Mouse (Mus musculus): ENCODE data around the gene Gprc6a. TPM values are rescaled to one million over a fixed set of nuclear protein-coding genes. Genes with fewer than 3 reads are reported as not detected.

Gene Gprc6a
- not detected for total RNA-seq (2021)
- long read RNA-seq, experiment 1: 0 reads
- long read RNA-seq, experiment 2: 0 reads

DNA sequence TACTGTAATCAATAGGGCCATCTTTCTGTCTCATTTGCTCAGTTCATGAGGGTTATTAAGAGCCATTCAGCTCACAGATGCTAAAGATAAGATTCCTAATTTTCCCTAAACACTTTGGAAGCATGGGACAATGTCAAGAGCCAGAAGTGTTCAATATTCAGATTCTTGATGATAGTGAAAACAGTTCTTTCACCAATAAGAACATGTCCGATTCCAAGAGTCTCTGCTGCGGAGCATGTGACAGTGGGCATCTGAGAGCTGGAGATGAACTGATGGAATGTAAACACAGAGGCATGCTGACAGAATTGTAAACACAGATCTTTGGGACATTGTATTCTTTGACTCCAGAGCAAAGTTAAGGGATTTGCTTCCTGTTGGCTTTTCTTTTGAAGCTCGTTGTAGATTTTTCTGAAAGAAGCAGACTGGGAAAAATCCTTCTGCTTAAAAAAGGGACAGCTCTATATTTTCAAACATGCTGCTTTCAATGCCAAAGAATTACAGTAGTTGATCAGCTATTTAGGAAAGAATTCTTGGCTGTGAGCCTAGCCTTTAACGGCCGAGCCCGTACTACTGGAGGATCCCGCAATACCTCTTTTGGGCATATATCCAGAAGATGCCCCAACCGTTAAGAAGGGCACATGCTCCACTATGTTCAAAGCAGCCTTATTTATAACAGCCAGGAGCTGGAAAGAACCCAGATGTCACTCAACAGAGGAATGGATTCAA is at the start of gene Gprc6a:
Gene Gprc6a, minus strand, starts transcription at position 51 of the 726 bp plus-strand sequence.
- no peak for DNase-seq (ENCODE audit: low spot score in 2 of 2)

- no peak for DNase-seq (ENCODE audit: low spot score in 2 of 2)
Measured at GRCm38 (mm10) chr10:51678251-51678639, 47.0 kb upstream of the Gprc6a start.

DNA sequence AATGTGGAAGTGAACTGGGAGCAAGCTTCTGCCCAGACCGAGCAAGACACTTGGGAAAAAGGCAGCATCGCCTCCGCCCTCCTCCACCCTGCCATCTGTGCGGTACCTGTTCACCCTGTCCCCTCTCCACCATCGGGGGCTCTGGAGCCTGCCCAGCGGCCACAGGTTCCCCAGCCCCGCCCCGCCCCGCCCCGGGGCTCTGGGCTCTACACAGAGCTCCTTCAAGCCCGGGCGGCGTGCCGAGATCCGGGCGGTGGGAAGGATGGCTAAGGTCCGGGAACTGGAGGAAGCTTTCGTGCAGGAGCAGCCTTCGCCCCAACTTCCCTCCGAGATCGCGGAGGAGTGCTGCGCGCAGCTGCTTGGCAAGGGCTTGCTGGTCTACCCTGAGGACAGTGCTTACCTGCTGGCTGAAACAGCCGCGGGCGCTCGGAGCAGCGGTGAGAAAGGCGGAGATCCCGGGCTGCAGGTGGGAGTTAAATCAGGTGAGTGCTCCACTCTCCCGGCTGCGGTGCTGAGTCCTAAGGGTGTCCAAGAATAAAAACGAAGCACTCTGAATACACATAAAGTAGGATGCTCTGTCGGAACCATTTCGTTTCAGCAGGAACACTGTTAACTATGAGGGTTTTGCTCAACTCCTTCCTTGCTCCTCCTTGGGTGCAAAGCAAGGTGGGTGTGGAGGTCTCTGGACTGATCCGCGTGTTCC is 46.4 kb upstream of the Gprc6a start, which contains the start of gene Rfx6:
Gene Rfx6, plus strand, starts transcription at position 209 of the 703 bp plus-strand sequence.
- DNase-seq (ENCODE audit: low spot score in 2 of 2): peak in 1 of 2 experiments; percentile 22

DNA sequence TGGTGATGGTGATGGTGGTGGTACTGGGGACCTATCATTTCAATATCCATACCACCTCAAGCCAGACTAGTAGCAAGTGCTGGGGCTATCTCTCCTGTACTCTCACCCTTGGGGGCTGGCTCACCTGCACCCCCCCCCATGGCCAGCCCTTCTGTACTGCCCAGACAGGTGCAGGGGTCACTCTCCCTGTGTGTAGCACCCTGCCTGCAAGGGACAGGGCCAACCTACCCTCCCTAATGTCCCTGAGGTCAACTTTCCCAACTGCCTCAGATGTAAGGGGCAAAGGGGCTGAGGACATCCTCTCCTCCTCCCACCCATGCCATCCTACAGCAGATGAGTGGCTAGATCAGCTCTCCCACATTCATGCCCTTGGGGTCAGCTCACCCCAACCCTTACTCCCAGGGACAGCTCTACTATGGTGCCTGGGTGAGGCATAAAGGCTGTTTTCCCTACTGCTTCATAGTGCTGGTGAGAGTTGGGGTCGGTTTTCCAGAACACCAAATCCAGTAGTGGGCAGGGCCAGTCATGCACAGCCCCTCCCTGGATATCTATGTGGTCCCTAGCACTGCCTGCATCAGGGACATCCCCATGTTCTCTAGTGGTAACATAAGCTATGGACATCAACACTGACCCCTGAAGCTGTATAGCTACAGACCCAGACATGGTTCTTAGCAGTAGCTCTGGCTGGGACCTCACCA is 41.0 kb upstream of the Gprc6a start:
- no peak for DNase-seq (ENCODE audit: low spot score in 2 of 2)

DNA sequence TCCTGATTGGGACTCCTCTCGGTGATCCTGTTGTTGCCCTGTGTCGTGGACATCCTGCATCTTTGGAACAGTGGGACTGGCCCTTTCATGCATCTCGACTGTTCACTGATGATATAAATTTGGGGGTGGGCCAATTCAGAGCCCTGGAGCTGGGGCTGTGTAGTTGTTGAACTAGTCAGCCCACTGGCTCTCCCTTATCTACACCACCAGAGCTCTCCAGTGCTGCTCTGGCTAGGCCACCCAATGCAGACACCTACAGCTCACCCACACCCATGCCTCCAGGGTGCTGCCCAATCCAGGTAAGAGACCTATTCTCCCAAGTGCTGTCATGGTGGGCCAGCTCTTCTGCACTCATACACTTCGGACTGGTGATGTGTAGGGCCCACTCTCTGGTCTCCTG is 40.3 kb upstream of the Gprc6a start:
- DNase-seq (ENCODE audit: low spot score in 2 of 2): no peak

DNA sequence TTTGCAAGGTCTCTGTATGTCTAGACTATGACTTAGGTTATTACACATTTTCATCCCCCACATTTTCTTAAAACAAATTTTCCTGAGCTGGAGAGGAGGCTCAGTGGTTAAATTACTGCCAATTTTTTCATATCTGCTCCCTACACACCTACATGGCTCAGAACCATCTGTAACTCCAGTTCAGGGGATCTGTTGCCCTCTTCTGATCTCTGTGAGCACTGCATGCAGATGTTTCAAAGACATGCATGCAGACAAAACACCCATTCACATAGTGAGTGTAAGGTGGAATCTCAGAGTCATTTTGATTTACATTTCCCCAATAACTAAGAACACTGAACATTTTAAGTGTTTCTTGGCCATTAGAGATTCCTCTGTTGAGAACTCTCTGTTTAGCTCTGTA is 38.1 kb upstream of the Gprc6a start:
- peak in 1 of 2 experiments; percentile 7 for DNase-seq (ENCODE audit: low spot score in 2 of 2)

DNA sequence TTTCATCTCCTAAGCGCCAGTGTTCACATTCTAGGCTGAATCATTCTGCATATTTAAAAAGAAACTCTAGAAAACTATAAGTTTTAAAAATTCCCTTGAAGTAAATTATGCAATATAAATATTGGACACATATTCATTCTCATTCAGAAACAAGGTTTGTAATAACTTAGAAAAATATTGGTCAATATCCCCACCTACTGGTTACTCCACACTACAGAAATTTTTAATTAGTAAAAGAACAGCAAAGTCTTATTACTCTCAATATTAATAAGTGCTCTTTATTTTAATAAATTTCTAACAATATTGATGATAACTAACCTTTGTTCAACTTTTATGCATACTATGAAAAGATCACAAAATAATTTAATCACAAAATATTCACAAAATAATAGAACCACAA is 26.1 kb upstream of the Gprc6a start:
- DNase-seq (ENCODE audit: low spot score in 2 of 2): no peak

DNA sequence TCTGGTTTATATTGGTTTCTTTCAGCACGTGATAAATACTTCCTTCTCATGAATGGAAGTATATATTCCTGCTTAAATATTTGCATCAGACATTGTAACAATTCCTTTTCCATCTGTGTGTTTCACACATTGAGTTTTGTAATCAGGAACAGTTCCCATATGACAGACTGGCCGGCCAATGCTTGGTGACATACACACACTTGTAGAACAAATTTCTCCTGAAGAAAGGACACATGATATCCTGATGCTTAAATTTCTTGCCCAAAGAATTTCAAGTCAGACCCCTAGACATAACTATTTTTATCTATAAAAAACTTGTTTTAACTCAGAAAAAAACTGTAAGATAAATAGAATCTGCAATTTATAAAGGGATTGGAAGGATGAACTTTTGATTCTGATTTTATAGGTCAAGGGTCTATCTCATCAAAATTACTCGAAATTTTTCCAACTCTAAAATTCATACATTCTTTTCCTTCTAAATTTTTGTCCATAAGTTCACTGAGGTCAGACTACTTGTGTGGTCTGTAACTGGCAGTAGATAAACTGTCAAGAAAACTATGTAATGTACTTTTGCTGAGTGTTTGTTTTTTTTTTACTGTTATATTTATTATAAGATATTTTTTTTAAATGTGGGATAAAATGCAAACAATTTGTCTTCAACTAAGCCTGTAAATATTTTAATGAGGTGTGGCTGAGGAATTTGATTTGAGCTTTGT is 18.4 kb upstream of the Gprc6a start:
- no peak for DNase-seq (ENCODE audit: low spot score in 2 of 2)

- DNase-seq (ENCODE audit: low spot score in 2 of 2): no peak
Measured at GRCm38 (mm10) chr10:51621193-51621592, 10.1 kb downstream of the Gprc6a start.

GRCm38 (mm10) chr10:51620126-51620525 is 11.1 kb downstream of the Gprc6a start:
- no peak for DNase-seq (ENCODE audit: low spot score in 2 of 2)

DNA sequence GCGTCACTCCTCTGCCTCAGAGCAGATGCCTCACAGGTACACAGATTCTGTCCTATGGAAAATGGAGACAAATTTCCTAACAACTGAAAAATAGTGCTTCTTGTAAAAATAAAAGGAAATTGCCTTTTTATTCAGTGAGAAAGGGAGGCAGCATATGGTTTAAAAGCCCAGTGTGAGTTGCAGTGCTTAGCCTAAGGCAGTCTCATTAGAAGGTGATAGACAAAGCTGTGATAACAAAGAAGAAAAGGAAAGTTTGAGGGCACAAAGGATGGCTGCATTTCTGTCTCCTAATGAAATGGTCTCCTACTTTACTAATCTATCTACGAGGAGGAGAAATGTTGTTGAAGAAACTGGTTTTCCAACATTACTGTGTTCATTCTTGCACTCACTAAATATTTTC is 12.7 kb downstream of the Gprc6a start:
- no peak for DNase-seq (ENCODE audit: low spot score in 2 of 2)

- DNase-seq (ENCODE audit: low spot score in 2 of 2): no peak
Measured at GRCm38 (mm10) chr10:51614826-51615590, 16.3 kb downstream of the Gprc6a start.

DNA sequence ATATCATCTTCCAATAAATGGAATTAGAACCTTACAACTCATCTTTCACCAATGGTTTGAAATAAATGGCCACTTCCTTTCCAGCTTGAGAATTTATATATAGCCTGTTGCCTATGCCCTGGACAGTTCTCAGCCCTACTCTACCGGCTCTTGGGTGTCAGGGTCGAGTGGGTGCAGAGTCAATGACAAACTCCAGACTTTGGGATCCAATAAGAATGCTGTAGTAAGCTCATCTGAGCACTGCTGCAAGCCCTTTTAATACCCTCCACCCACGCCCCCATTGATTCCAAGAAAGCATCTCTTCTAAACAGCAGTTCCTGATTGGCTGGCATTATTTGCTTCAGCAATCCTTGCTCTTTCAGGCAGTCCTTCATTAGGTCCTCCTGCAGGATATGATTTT is 17.8 kb downstream of the Gprc6a start:
- DNase-seq (ENCODE audit: low spot score in 2 of 2): no peak

- DNase-seq (ENCODE audit: low spot score in 2 of 2): no peak
Measured at GRCm38 (mm10) chr10:51611969-51612682, 19.1 kb downstream of the Gprc6a start.

- DNase-seq (ENCODE audit: low spot score in 2 of 2): no peak
Measured at GRCm38 (mm10) chr10:51609741-51610425, 21.4 kb downstream of the Gprc6a start.

- DNase-seq (ENCODE audit: low spot score in 2 of 2): no peak
Measured at GRCm38 (mm10) chr10:51596928-51597635, 34.2 kb downstream of the Gprc6a start.

GRCm38 (mm10) chr10:51595001-51595931 is 36.0 kb downstream of the Gprc6a start:
- peak in 1 of 2 experiments; percentile 9 for DNase-seq (ENCODE audit: low spot score in 2 of 2)
